Mouse (Mus musculus) megakaryocyte, embryonic 14.5 days (primary cell): ENCODE results near the gene Retreg1. TPM values are rescaled to one million over a fixed set of nuclear protein-coding genes. Genes with fewer than 3 reads are reported as not detected.
A peak's percentile ranks its signal among the peaks of the same experiment; 100 is the strongest.

ENCODE experiments used
- H3K27me3 ChIP-seq: replicated peaks from 2 replicates; pipeline ENCODE3; 2012; ENCODE audit warnings: inconsistent platforms
- H3K36me3 ChIP-seq: replicated peaks from 2 replicates; pipeline ENCODE3; 2012; ENCODE audit warnings: low read length, inconsistent platforms, mixed read lengths
- H3K4me1 ChIP-seq: 2 replicates; pipeline ENCODE4 v1.6.1; 2012; ENCODE audit warnings: inconsistent platforms
- H3K4me3 ChIP-seq: replicated peaks from 2 replicates; pipeline ENCODE3; 2012; ENCODE audit warnings: moderate library complexity, mild to moderate bottlenecking, inconsistent platforms
- H3K9me3 ChIP-seq: 2 replicates; pipeline ENCODE4 v1.6.1; 2012; ENCODE audit warnings: inconsistent platforms
- FLI1 ChIP-seq: IDR thresholded peaks from 2 replicates; pipeline ENCODE4 v1.6.1; 2012; ENCODE audit warnings: low read length, inconsistent platforms, mixed read lengths
- GATA1 ChIP-seq: IDR thresholded peaks from 3 replicates; pipeline ENCODE4 v1.6.1; 2012; ENCODE audit warnings: mixed read lengths, low read length, inconsistent platforms, borderline replicate concordance
- polyA plus RNA-seq: library from polyadenylated mRNA; stranded (reverse); fragments of >175 nt; gene quantifications from 2 replicates; pipeline ENCODE4 v1.2.3, GENCODE M21; 2012; ENCODE audit warnings: low replicate concordance; ENCODE audit not compliant: insufficient read depth

Gene Retreg1
- polyA plus RNA-seq, 1 experiment: 1.4 TPM

GRCm38 (mm10) chr15:25927106-25927505, 84.1 kb downstream of the Retreg1 start:
- Histone ChIP-seq H3K36me3 (no peaks in the 10 kb centered on the region), H3K27me3 (no peaks in the 10 kb centered on the region), H3K4me3 (no peak overlapping the region), H3K9me3 (peaks cover 17% of the 10 kb centered on the region), H3K4me1 (peaks cover 3% of the 10 kb centered on the region; the same call in 1 of the 2 replicates)
- TF ChIP-seq FLI1 (no peak), GATA1 (no peak)

DNA sequence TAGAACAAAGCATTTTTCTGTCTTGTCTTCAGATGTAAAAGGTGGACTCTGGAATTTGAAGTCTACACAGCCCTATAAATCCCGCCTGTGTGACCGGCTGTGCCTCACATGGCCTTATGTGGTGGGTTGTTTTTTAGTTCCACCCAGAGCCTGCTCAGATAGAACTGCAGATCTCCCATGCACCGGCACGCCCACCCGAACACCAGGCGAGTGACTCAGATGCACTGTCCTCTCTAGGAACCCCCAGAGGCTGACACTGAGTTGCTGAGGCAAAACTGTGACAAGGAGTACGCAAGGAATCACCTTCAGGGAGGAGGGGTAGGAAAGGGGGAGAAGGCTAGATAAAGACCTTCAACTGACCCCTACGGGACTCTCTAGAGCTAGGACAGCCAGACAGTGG, 85.0 kb downstream of the Retreg1 start:
- Histone ChIP-seq H3K9me3 (peaks cover 17% of the 10 kb centered on the region), H3K36me3 (no peaks in the 10 kb centered on the region), H3K27me3 (no peaks in the 10 kb centered on the region), H3K4me1 (peaks cover 12% of the 10 kb centered on the region), H3K4me3 (no peak overlapping the region)
- TF ChIP-seq GATA1 (no peak), FLI1 (no peak)

DNA sequence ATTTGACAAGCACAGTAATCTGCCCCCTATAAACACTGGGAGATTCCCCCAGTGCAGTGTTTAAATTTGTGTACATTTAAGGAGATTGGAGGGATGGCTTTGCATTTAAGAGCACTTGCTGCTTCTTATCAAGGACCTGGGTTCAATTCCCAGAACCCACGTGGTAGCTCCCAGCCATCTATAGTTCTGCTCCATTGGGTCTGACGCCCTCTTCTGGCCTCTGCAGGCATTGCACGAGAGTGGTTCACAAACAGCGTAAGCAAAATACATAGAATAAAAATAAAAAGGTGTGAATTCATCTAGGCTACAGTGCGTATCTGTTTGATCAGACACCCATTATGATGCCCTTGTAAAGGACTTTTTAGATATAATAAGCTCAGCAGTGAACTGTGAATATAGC, 85.9 kb downstream of the Retreg1 start:
- Histone ChIP-seq H3K4me3 (no peak overlapping the region), H3K4me1 (peaks cover 20% of the 10 kb centered on the region), H3K9me3 (peaks cover 17% of the 10 kb centered on the region), H3K27me3 (no peaks in the 10 kb centered on the region), H3K36me3 (no peaks in the 10 kb centered on the region)
- TF ChIP-seq GATA1: no peak
- no peak for TF ChIP-seq FLI1

DNA sequence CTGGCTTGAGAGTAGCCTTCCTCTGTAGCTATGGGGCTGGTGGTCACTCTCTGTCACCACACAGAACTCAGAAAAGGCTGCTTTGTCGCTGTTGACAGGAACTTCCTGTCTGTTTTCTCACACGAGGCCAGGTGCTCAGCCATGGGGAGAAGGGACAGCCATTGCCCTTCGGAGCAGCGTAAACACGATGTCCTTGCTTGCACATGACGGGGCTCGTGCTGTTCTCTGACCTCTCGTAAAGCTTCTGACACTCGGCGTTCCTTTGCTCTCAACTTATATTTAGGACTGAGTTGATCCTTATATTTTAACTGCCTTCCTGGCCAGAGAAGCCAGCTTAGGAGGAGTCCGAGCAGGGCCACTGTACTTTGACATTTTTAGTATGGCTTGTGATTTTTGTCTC, 86.5 kb downstream of the Retreg1 start:
- TF ChIP-seq GATA1 (no peak), FLI1 (no peak)

GRCm38 (mm10) chr15:25929936-25930335, 87.0 kb downstream of the Retreg1 start:
- Histone ChIP-seq H3K27me3 (no peaks in the 10 kb centered on the region), H3K36me3 (no peaks in the 10 kb centered on the region), H3K4me3 (no peak overlapping the region), H3K9me3 (peaks cover 13% of the 10 kb centered on the region), H3K4me1 (peaks cover 22% of the 10 kb centered on the region)
- TF ChIP-seq GATA1 (no peak), FLI1 (no peak)

More for the DNA sequence above, 86.5 kb downstream of the Retreg1 start:
- H3K4me1 ChIP-seq: peaks cover 22% of the 10 kb centered on the region
- no peak overlapping the region for H3K4me3 ChIP-seq
- H3K27me3 ChIP-seq: no peaks in the 10 kb centered on the region
- H3K36me3 ChIP-seq: no peaks in the 10 kb centered on the region
- peaks cover 17% of the 10 kb centered on the region for H3K9me3 ChIP-seq

DNA sequence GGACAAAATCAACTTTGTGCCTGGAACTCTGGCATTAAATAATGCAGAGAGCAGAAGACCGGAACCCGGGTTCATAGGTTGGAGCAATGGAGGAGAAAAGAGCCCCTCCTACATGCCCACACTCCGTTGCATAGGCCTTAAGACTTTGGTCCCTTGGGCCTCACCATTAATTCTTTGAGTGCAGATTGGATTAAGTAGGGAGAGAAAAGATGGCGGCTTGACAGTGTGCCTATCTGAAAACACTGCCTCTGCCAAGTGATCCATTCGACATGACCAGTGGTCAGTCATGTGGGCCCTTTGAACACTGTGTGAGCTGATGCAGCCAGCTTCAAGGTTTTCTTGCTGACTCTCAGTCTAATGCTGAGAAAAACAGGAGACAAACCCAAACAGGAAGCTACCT, 87.7 kb downstream of the Retreg1 start:
- no peaks in the 10 kb centered on the region for H3K27me3 ChIP-seq
- no peak overlapping the region for H3K4me3 ChIP-seq
- peaks cover 9% of the 10 kb centered on the region; the same call in 1 of the 2 replicates for H3K9me3 ChIP-seq
- H3K4me1 ChIP-seq: peaks cover 22% of the 10 kb centered on the region
- no peak for TF ChIP-seq FLI1
- no peak for TF ChIP-seq GATA1
- no peaks in the 10 kb centered on the region for H3K36me3 ChIP-seq

GRCm38 (mm10) chr15:25932497-25932896, 89.5 kb downstream of the Retreg1 start:
- TF ChIP-seq FLI1 (no peak), GATA1 (no peak)
- Histone ChIP-seq H3K4me3 (no peak overlapping the region), H3K27me3 (peaks cover 3% of the 10 kb centered on the region), H3K9me3 (no peaks in the 10 kb centered on the region), H3K36me3 (no peaks in the 10 kb centered on the region), H3K4me1 (peaks cover 22% of the 10 kb centered on the region)

DNA sequence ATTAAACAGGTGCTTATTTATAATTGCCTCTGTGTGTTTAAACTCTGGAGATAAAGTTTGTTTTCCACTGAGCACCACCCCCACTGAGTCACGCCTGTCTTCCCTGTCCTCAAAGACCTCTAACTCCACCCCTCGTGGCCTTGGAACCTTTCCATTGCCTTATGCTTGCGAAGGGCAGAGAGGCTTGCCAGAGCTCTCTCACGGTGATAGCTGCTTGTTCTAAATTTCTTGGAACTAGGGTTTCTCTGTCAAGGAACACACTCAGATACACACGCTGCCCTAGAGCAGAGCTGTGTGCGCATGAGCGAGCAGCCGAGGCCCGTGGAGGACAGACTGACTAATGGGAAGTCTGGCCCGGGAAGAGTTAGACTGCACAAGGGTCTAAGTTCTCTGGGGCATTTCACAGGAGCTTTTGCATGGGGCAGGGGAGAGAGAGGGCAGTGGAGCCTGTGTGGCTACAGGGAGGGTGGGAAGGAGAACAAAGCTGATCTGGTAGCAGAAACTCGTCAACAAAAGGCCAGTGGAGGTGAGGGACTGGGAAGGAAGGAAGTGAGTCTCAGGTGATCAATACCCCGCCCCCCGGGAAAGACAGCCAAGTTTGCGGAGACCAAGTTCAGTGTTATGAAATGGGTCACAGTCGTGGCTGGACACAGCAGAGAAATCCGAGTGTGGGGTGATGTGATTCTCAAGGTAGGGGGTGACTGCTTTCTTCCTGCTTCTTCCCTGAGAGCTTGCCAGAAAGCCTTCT, 90.1 kb downstream of the Retreg1 start:
- H3K4me3 ChIP-seq: peak overlapping the region; percentile 71
- H3K4me1 ChIP-seq: peaks cover 22% of the 10 kb centered on the region

GRCm38 (mm10) chr15:25933685-25934108, 90.7 kb downstream of the Retreg1 start:
- Histone ChIP-seq H3K4me1 (peaks cover 22% of the 10 kb centered on the region), H3K27me3 (peaks cover 3% of the 10 kb centered on the region), H3K36me3 (no peaks in the 10 kb centered on the region), H3K9me3 (no peaks in the 10 kb centered on the region), H3K4me3 (no peak overlapping the region)
- TF ChIP-seq GATA1: no peak
- TF ChIP-seq FLI1: no peak

More for the DNA sequence above, 90.1 kb downstream of the Retreg1 start:
- TF ChIP-seq FLI1 (no peak), GATA1 (no peak)
- H3K36me3 ChIP-seq: no peaks in the 10 kb centered on the region
- H3K9me3 ChIP-seq: no peaks in the 10 kb centered on the region
- peaks cover 3% of the 10 kb centered on the region for H3K27me3 ChIP-seq

DNA sequence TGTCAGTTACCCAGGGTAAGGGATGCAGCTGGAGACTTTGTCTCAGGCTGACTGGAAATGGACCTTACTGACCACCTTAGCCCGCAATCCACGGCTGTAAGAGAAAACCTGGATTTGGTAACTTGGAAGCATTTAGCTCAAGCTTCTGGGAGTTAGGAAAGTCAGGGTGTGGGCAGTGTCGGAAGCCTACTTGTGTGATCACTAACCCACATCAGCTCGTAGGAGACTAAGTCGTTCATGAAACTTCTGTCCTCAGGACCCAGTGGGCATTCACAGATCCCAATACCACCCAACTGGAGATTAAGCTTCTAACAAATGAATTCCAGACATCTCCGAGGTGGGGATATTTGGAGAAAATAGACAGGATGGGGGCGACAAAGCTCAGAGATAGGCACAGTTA, 91.4 kb downstream of the Retreg1 start:
- peaks cover 20% of the 10 kb centered on the region for H3K4me1 ChIP-seq
- peaks cover 3% of the 10 kb centered on the region for H3K27me3 ChIP-seq
- H3K9me3 ChIP-seq: no peaks in the 10 kb centered on the region
- no peaks in the 10 kb centered on the region for H3K36me3 ChIP-seq
- no peak for TF ChIP-seq GATA1
- TF ChIP-seq FLI1: no peak
- H3K4me3 ChIP-seq: no peak overlapping the region
